Mouse (Mus musculus) kidney, adult 8-10 months (tissue): Measurements from ENCODE around the gene Smg1.

Experiments used
- DNase-seq, 2 experiments: peaks; one replicate each; pipeline ENCODE4 v3.0.0; 2022

The Smg1 gene

GRCm38 (mm10) chr7:118102678-118103461 is 140.6 kb downstream of the Smg1 start:
- DNase-seq: no peak

DNA sequence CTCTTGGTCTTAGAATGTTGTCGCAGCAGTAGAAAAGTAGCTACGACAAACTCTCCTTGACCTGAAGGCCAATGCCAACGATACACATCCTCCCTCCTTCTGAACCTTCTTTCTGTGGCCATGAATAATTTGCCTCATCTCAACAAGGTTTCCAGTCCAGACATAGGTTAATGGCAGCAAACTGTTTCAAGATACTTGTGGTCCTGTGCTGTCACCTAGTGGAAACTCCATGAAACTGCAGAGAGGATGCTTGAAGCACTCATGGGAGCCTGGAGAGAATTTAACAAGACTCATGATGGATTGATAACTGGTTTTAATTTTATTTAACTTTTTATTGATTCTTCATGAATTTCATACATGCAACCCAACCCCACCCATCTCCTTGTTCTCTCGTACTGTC is 141.2 kb downstream of the Smg1 start:
- no peak for DNase-seq

DNA sequence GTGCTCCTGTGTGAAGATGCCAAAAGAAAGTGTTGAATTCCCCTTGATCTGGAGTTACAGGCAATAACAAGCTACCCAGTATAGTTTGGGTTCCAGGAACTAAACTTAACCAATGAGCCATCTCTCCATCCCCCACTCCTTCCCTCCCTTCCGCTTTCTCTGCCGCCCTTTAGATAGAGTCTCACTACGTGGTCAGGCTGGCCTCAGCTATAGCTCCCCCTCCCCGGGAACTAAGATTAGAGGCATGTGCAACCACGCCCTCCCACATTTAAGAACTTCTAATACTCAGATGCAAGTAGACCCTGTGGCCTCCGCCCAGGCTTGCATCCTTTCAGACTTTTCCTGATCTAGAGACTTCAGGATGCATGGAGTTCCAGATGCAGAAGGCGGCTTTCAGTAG is 145.9 kb downstream of the Smg1 start:
- no peak for DNase-seq
